Mouse (Mus musculus): Measurements from ENCODE around the gene Edil3.

DNA sequence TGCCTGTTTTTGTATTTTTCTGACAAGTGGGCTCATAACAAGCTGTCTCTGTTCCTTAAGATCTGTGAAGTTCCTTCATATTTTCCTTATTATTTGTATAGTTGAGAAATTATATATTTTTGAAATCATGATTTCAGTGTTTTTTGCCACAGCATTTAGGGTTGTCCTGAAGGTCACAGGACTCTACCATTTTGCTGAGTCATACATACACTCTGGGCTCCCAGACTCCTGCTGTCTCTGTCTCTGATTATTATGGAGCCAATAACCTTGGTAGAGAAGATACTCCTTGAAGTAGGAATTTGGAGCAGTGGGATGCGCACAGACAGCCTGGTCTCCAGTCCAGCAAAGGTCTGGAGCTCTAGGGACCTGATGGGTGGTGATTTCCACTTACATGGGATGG is 416.8 kb downstream of the Edil3 start:
- TF ChIP-seq CTCF (IDR thresholded peaks at IDR 0.05; ENCODE audit: low read depth, low read length) (no peak), POLR2A (IDR thresholded peaks at IDR 0.05; ENCODE audit: extremely low read depth, insufficient read depth, low read length) (no peak)

All from liver, adult 2 months (tissue).